Comparison of ENCODE assay signal across 14 mouse cellular contexts in genomic region chr8:12386530-12387222, GRCm38 (mm10). TPM values are rescaled to one million over a fixed set of nuclear protein-coding genes. Genes with fewer than 3 reads are reported as not detected.
DNase-seq lines count a peak whose midpoint lies in the region; ATAC-seq lines count a peak whose summit lies in the region.
"Had no signal": no experiment of that assay in that cellular context is flagged by ENCODE, and none has a peak within 500 bp of the region (broad histone marks: within the 10 kb centered on the region; RNA-seq: fewer than 3 reads in every experiment).

No protein-coding gene starts in this region.

- H3K27me3 ChIP-seq in heart, embryonic 13.5 days (replicated peaks) = peaks cover 100% of the 10 kb centered on the region
- peaks cover 79% of the 10 kb centered on the region for H3K27me3 ChIP-seq in embryonic facial prominence, embryonic 11.5 days (ENCODE audit: control insufficient read depth, insufficient read depth, low read length)
- peaks cover 50% of the 10 kb centered on the region for H3K27me3 ChIP-seq in hindbrain, embryonic 15.5 days
- peaks cover 94% of the 10 kb centered on the region for H3K27me3 ChIP-seq in intestine, embryonic 16.5 days (replicated peaks; ENCODE audit: control insufficient read depth, insufficient read depth, low read length)

- H3K4me2 ChIP-seq in heart, embryonic 13.5 days = no peak overlapping the region
- no peak overlapping the region for H3K4me2 ChIP-seq in embryonic facial prominence, embryonic 11.5 days (ENCODE audit: low read depth, low read length)
- peak overlapping the region; percentile 53 for H3K4me2 ChIP-seq in hindbrain, embryonic 15.5 days
- no peak overlapping the region for H3K4me2 ChIP-seq in intestine, embryonic 16.5 days (ENCODE audit: low read depth, low read length)

- H3K36me3 ChIP-seq in heart, embryonic 13.5 days = no peaks in the 10 kb centered on the region
- no peaks in the 10 kb centered on the region for H3K36me3 ChIP-seq in embryonic facial prominence, embryonic 11.5 days (replicated peaks; ENCODE audit: control insufficient read depth, insufficient read depth, low read depth, low read length)
- H3K36me3 ChIP-seq in hindbrain, embryonic 15.5 days = no peaks in the 10 kb centered on the region
- H3K36me3 ChIP-seq in intestine, embryonic 16.5 days (ENCODE audit: control insufficient read depth, insufficient read depth, low read length) = no peaks in the 10 kb centered on the region
- H3K36me3 ChIP-seq: embryonic facial prominence, embryonic 15.5 days had no signal

- no peaks in the 10 kb centered on the region for H3K9me3 ChIP-seq in heart, embryonic 13.5 days
- no peaks in the 10 kb centered on the region for H3K9me3 ChIP-seq in embryonic facial prominence, embryonic 11.5 days (replicated peaks; ENCODE audit: control insufficient read depth, low read length)
- no peaks in the 10 kb centered on the region for H3K9me3 ChIP-seq in hindbrain, embryonic 15.5 days
- no peaks in the 10 kb centered on the region for H3K9me3 ChIP-seq in intestine, embryonic 16.5 days (ENCODE audit: control insufficient read depth, low read length)
- H3K9me3 ChIP-seq: embryonic facial prominence, embryonic 15.5 days had no signal

- no peak for DNase-seq in heart, postnatal 25 days (ENCODE audit: low spot score)
- peak; percentile 40 for DNase-seq in embryonic facial prominence, embryonic 11.5 days (ENCODE audit: low spot score)
- peak; percentile 53 for DNase-seq in neural tube, embryonic 10.5 days (ENCODE audit: extremely low spot score, low spot score)
- DNase-seq in adrenal gland, adult 18-20 months (ENCODE audit: low spot score in 2 of 2) = no peak
- DNase-seq in layer of hippocampus, adult 8-10 months (ENCODE audit: low spot score in 2 of 2) = no peak
- DNase-seq: B cell, adult 2 months; gastrocnemius, postnatal 36 days; right cerebral cortex, adult 18-20 months had no signal

- peaks cover 30% of the 10 kb centered on the region for H3K4me1 ChIP-seq in heart, embryonic 13.5 days
- peaks cover 2% of the 10 kb centered on the region for H3K4me1 ChIP-seq in embryonic facial prominence, embryonic 11.5 days (ENCODE audit: control insufficient read depth, insufficient read depth, low read length)
- H3K4me1 ChIP-seq in hindbrain, embryonic 15.5 days (replicated peaks) = peaks cover 30% of the 10 kb centered on the region
- H3K4me1 ChIP-seq in intestine, embryonic 16.5 days (ENCODE audit: control insufficient read depth, insufficient read depth, low read length) = peaks cover 14% of the 10 kb centered on the region

- no peak overlapping the region for H3K27ac ChIP-seq in heart, embryonic 13.5 days (replicated peaks)
- H3K27ac ChIP-seq in embryonic facial prominence, embryonic 11.5 days (replicated peaks; ENCODE audit: low read depth, low read length) = no peak overlapping the region
- H3K27ac ChIP-seq in hindbrain, embryonic 15.5 days (replicated peaks) = peak overlapping the region; percentile 46; the same call in 1 of the 2 replicates
- no peak overlapping the region for H3K27ac ChIP-seq in intestine, embryonic 16.5 days (ENCODE audit: low read length)
- H3K27ac ChIP-seq: embryonic facial prominence, embryonic 15.5 days had no signal

- no peak overlapping the region for H3K9ac ChIP-seq in heart, embryonic 13.5 days
- H3K9ac ChIP-seq in embryonic facial prominence, embryonic 11.5 days (replicated peaks; ENCODE audit: low read length) = 0 out of 2 replicates have a peak overlapping the region, but pooled peaks have one; percentile 15
- H3K9ac ChIP-seq in hindbrain, embryonic 15.5 days = no peak overlapping the region
- no peak overlapping the region for H3K9ac ChIP-seq in intestine, embryonic 16.5 days (ENCODE audit: low read depth, low read length)
- H3K9ac ChIP-seq: embryonic facial prominence, embryonic 15.5 days had no signal

- ATAC-seq in heart, embryonic 13.5 days (ENCODE audit: extremely low read depth, insufficient number of reproducible peaks, low FRiP score, low TSS enrichment) = no peak
- ATAC-seq in embryonic facial prominence, embryonic 11.5 days (replicated peaks; ENCODE audit: insufficient number of reproducible peaks, low FRiP score, low TSS enrichment, low read depth) = no peak
- ATAC-seq in hindbrain, embryonic 15.5 days (ENCODE audit: low FRiP score, low read depth) = no peak
- ATAC-seq in intestine, embryonic 16.5 days = no peak

- whole genome bisulfite sequencing in heart, embryonic 13.5 days = under 1% methylated on average over 32 of the region's 32 CpGs
- under 1% methylated on average over 32 of the region's 32 CpGs for WGBS in embryonic facial prominence, embryonic 11.5 days
- 2% methylated on average over 32 of the region's 32 CpGs for WGBS in hindbrain, embryonic 15.5 days
- WGBS in intestine, embryonic 16.5 days = 1% methylated on average over 32 of the region's 32 CpGs

- intact Hi-C loops in heart, postnatal 25 days (cut with DNase I) = no loop called here

- peak overlapping the region; percentile 42; the same call in 1 of the 2 replicates for H3K4me3 ChIP-seq in heart, embryonic 13.5 days
- peak overlapping the region; percentile 20; the same call in 1 of the 2 replicates for H3K4me3 ChIP-seq in embryonic facial prominence, embryonic 11.5 days (ENCODE audit: low read depth, low read length)
- H3K4me3 ChIP-seq in hindbrain, embryonic 15.5 days = peak overlapping the region; percentile 35
- no peak overlapping the region for H3K4me3 ChIP-seq in intestine, embryonic 16.5 days (ENCODE audit: low read length)

RNA-seq across cellular contexts. Expression of gene Sox1, which starts 8.4 kb away (rescaled TPM):
- not detected in 2 replicates for polyA plus RNA-seq in heart, embryonic 13.5 days (2015; fragmentation: Nextera tagmentation; extraction: Ambion mirVana)
- total RNA-seq in heart, postnatal 25 days (2021) = not detected
- 1.5 and 1.8 TPM in 2 replicates for polyA plus RNA-seq in embryonic facial prominence, embryonic 11.5 days (2014; fragmentation: Nextera tagmentation; extraction: Ambion mirVana)
- polyA plus RNA-seq in hindbrain, embryonic 15.5 days (2015; fragmentation: Nextera tagmentation; extraction: Ambion mirVana) = 1.9 TPM in 2 replicates
- not detected for total RNA-seq in adrenal gland, adult 18-20 months (2021)
- 10 to 100 TPM in 2 of 4 experiments, 1 to 10 TPM in 2; 9.3 to 10.7 (median 10.1) TPM for total RNA-seq in layer of hippocampus, adult 8-10 months (2022)
- polyA plus RNA-seq in intestine, embryonic 16.5 days (2015; fragmentation: Nextera tagmentation; extraction: Ambion mirVana) = not detected in 2 replicates
- total RNA-seq: gastrocnemius, postnatal 36 days; liver, adult 2 months; megakaryocyte-erythroid progenitor cell, adult 5-6 weeks had no signal
- polyA plus RNA-seq: liver, adult 2 months had no signal

Comparison
In these comparisons a context has a peak if more than half of its experiments do, and no peak if none do; other contexts are left out.
1. DNase-seq: peak in embryonic facial prominence, embryonic 11.5 days (single experiment) and neural tube, embryonic 10.5 days (single experiment); none in heart, postnatal 25 days (single experiment), adrenal gland, adult 18-20 months (0 of 2) and layer of hippocampus, adult 8-10 months (0 of 2).